Mouse (Mus musculus): ENCODE data around the gene Prss36.

- TF ChIP-seq CTCF (IDR thresholded peaks at IDR 0.05; ENCODE audit: extremely low read depth, insufficient read depth, insufficient read length, insufficient replicate concordance) (no peak), POLR2A (IDR thresholded peaks at IDR 0.05; ENCODE audit: low read depth, low read length) (no peak)
These were observed 20.5 kb downstream of the Prss36 start for GRCm38 (mm10) chr7:127926066-127926465.

Measured in spleen, adult 2 months (tissue).